ENCODE assay signal across 31 mouse cellular contexts in the genomic region with DNA sequence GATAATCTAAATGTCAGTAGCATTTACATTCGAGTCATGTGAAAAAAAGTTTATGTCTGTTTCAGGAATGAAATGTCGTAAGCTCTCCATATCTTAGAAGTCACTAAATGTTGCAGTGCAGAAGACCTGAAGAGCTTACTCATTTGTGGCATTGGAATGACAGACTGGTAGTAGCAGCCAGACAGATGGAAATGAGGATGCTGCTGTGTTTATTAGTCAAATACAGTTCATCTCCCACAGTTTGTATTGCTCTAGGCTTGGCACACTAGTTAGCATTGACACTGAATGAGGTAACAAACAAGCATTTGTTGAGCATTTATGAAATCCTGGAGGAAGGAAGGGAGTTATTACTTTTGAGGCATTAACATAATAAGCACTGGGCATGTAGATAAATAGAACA.
"Had no signal": no experiment of that assay in that cellular context is flagged by ENCODE, and none has a peak within 500 bp of the region (broad histone marks: within the 10 kb centered on the region; RNA-seq: fewer than 3 reads in every experiment).

No protein-coding gene starts in this region.

- H3K36me3 ChIP-seq: limb, embryonic 15.5 days; liver, embryonic 12.5 days; liver, embryonic 13.5 days; liver, embryonic 15.5 days; lung, embryonic 15.5 days; midbrain, embryonic 12.5 days; midbrain, embryonic 13.5 days; midbrain, embryonic 15.5 days; neural tube, embryonic 12.5 days; neural tube, embryonic 13.5 days had no signal

- H3K4me3 ChIP-seq: left cerebral cortex, adult 2 months; limb, embryonic 10.5 days; limb, embryonic 12.5 days; limb, embryonic 13.5 days; limb, embryonic 15.5 days; liver, embryonic 12.5 days; liver, embryonic 13.5 days; liver, embryonic 15.5 days; lung, embryonic 15.5 days; midbrain, embryonic 10.5 days; midbrain, embryonic 12.5 days; midbrain, embryonic 13.5 days; midbrain, embryonic 15.5 days; myocyte; neural tube, embryonic 12.5 days; neural tube, embryonic 13.5 days had no signal

- H3K9ac ChIP-seq: limb, embryonic 12.5 days; limb, embryonic 13.5 days; limb, embryonic 15.5 days; liver, embryonic 12.5 days; liver, embryonic 13.5 days; liver, embryonic 14.5 days; liver, embryonic 15.5 days; liver, postnatal 0 days; lung, embryonic 14.5 days; lung, embryonic 15.5 days; midbrain, embryonic 12.5 days; midbrain, embryonic 13.5 days; midbrain, embryonic 15.5 days; neural tube, embryonic 12.5 days; neural tube, embryonic 13.5 days had no signal

- H3K27ac ChIP-seq: left cerebral cortex, adult 2 months; limb, embryonic 10.5 days; limb, embryonic 12.5 days; limb, embryonic 13.5 days; limb, embryonic 15.5 days; liver, embryonic 12.5 days; liver, embryonic 13.5 days; liver, embryonic 14.5 days; liver, embryonic 15.5 days; lung, embryonic 15.5 days; macrophage; midbrain, embryonic 10.5 days; midbrain, embryonic 12.5 days; midbrain, embryonic 13.5 days; midbrain, embryonic 15.5 days; neural tube, embryonic 12.5 days; neural tube, embryonic 13.5 days had no signal

- DNase-seq: left cerebral cortex, postnatal 4 days; liver; liver, embryonic 13.5 days; liver, postnatal 0 days; lung, adult 18-20 months; lung, embryonic 14.5 days; lung, postnatal 10 days; lung, postnatal 14 days; lung, postnatal 36 days; lung, postnatal 4 days; midbrain, embryonic 14.5 days had no signal

- H3K4me2 ChIP-seq: limb, embryonic 12.5 days; limb, embryonic 13.5 days; limb, embryonic 15.5 days; liver, embryonic 11.5 days; liver, embryonic 12.5 days; liver, embryonic 13.5 days; liver, embryonic 15.5 days; lung, embryonic 14.5 days; lung, embryonic 15.5 days; midbrain, embryonic 11.5 days; midbrain, embryonic 12.5 days; midbrain, embryonic 13.5 days; midbrain, embryonic 15.5 days; neural tube, embryonic 12.5 days; neural tube, embryonic 13.5 days had no signal

- ATAC-seq: liver, embryonic 12.5 days; liver, postnatal 0 days; midbrain, embryonic 13.5 days; midbrain, embryonic 15.5 days; midbrain, embryonic 16.5 days had no signal

- H3K4me1 ChIP-seq: limb, embryonic 10.5 days; neural tube, embryonic 12.5 days had no signal

- H3K9me3 ChIP-seq: limb, embryonic 10.5 days; limb, embryonic 12.5 days; limb, embryonic 13.5 days; limb, embryonic 15.5 days; liver, embryonic 12.5 days; liver, embryonic 13.5 days; liver, embryonic 15.5 days; lung, embryonic 15.5 days; midbrain, embryonic 10.5 days; midbrain, embryonic 12.5 days; midbrain, embryonic 13.5 days; midbrain, embryonic 15.5 days; neural tube, embryonic 12.5 days; neural tube, embryonic 13.5 days had no signal

- H3K27me3 ChIP-seq: limb, embryonic 12.5 days; limb, embryonic 13.5 days; limb, embryonic 15.5 days; liver, embryonic 12.5 days; liver, embryonic 13.5 days; liver, embryonic 15.5 days; lung, embryonic 15.5 days; midbrain, embryonic 12.5 days; midbrain, embryonic 13.5 days; midbrain, embryonic 15.5 days; neural tube, embryonic 12.5 days; neural tube, embryonic 13.5 days had no signal
